Mouse (Mus musculus) c-Kit-negative CD71-positive TER-119-positive erythroid progenitor cells, embryonic 14.5 days (primary cell): ENCODE measurements around the gene Dnttip1.

ENCODE experiments used
- DNase-seq: peaks from one replicate; pipeline ENCODE4 v3.0.0-alpha.2; 2013; ENCODE audit warnings: low read depth, low spot score

The Dnttip1 gene

GRCm38 (mm10) chr2:164754105-164754504 is 8.3 kb downstream of the Dnttip1 start:
- no peak for DNase-seq

GRCm38 (mm10) chr2:164754800-164755199 is 9.0 kb downstream of the Dnttip1 start:
- DNase-seq, result no peak

DNA sequence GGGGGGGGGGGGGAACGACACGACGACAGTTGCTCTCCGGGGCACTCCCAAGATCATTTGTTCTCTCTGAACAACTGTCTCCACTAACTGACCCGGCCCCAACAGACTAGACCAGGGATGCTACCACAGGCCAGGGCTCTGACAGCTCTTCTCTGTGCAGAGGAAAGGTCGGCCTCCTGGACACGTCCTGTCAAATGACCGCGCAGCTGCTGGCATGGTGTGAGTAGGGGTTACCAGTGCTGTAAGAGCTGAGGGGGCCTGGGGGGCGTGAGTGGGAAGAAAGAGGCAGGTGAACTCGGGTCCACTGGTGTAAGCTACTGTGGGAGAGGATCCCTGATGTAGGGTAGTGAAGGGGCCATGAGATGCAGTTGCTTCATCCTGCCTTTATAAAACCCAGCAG is 12.1 kb downstream of the Dnttip1 start:
- DNase-seq, result no peak

DNA sequence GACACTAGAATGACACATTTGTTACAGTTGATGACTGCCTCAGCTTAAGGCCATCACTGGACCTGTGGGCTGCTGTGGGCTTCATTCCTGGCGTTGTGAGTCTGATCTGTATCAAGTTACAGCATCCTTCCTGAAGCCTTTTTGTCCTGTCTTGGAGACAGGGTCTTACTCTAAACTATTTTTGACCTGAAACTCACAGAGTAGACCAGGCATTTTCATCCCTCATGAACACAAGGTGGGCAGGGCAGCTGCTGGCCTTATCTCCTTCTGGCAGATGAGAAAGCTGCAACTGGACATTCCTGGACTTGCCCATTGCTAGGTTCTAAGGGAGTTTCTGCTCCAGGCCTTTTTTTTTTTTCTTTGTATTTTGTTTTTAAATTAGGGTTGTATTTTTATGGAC is 12.9 kb downstream of the Dnttip1 start:
- peak; percentile 67 for DNase-seq

GRCm38 (mm10) chr2:164760059-164760833 is 14.5 kb downstream of the Dnttip1 start:
- peak; percentile 78 for DNase-seq

DNA sequence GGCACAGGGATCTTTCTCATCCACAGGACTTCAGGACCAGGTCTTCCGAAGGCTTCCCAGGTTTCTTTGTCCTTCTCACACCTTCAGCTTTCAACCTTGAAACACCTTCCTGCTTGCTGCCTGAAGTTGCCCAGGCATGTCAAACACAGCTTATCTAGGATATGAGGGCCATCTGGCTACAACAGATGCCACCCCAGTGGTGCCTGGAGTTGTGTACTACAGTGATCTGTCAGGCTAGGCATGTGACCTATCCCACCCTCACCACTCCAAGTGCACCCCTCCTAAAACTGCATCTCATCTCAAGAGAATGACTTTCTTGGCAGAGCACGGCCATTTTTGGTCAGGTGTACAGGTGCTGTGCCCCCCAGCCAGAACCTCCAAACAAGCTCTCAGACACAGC is 15.7 kb downstream of the Dnttip1 start:
- peak; percentile 70 for DNase-seq

GRCm38 (mm10) chr2:164761971-164762370 is 16.2 kb downstream of the Dnttip1 start:
- no peak for DNase-seq

DNA sequence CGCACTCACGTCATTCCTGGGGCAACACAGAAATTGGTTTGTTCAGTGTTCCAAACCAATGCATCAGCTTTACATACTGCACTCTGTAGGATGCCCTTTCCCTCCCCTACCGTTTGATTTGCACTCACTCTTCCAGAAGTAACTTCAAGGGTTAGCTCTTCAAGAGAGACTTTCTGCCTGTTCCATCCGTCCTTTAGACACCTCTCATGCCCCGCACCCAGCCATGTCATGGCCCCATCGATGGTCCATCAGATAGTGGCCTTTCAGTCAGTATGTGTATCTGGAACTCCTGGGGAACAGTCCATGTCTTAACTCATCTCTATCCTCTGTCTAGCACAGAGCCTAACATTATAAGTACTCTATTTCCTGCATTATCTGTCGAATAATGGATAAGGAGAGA is 16.8 kb downstream of the Dnttip1 start:
- no peak for DNase-seq

DNA sequence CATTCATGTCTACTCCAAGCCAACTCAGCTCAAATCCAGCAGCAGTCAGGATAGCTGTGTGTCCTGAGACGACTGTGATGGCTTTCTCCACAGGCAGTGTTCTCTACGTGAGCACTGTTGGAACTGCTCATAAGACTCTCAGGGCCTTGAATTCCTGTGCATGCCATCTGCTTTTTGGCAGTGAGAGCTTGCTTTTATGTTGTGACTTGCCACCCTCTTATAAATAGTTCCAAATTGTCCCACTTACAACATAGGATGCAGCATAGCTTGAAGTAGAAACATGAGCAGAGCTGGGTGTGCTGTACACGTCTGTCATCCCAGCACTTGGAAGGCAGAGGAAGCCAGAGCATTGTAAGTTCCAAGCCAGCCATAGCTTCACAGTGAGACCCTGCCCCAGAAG is 20.1 kb downstream of the Dnttip1 start:
- no peak for DNase-seq

DNA sequence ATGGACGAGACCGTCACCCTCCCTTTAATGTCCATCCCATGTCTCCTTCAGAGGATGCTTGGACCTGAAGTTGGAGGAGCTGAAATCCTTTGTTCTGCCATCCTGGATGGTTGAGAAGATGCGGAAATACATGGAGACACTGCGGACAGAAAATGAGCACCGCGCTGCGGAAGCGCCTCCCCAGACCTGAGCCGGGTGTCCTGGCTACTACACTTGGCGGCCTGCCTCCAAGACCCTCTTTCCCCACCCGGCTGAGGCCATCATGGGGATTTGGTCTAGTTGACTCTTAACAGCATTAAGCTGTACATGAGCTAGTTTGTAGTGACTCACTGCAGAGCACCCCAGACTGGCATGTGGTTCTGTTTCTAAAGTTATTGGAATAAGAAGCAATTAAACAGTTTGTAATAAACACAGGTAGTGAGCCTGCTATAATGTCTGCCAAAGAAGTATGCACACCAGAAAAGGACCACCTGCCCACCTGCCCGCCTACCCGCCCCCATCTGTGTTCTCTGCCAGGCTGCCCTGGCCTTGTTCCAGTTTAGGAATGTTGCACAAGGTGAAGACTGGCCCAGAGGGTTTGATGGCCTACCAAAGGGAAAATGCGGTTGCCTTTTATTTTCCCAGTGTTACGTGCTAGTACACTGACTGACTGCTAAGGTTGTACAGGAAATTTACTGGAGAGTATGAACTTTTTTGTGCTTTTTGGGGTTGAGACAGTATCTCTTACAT is 22.2 kb downstream of the Dnttip1 start:
- DNase-seq, result no peak

DNA sequence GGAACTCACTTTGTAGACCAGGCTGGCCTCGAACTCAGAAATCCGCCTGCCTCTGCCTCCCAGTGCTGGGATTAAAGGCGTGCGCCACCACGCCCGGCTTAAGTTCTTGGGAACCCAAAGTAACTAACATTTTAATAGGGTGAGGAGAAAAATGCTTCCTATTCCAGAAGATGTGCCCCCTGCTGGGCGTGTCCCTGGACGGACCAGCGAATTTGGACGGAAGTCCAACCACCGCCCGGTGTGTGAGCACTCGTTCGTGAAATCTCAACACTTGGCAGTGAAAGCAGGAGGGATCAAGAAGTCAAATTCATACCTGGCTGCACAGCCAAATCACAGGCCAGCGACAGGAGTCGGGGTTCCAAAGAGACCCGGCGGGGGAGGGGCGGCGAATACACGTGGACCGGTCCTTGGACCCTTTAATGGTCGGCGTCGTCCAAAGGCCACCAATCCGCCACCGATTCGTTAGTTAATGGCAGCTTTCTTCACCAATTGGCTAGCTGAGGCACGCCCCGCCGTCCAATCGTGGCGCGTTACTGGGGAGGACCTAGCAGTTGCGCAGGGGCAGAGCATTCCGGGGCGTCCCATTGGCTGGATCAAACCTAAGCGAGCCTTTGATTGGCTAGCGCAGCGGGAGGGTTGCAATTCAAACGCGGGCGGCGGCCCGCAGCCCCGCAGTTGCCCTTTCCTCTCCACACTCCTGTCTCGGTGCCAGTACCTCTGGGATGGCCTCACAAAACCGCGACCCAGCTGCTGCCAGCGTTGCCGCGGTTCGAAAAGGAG is 23.7 kb downstream of the Dnttip1 start, which contains the start of gene Ube2c:
Ube2c (plus strand) TSS at position 641 of the 780 bp plus-strand sequence.
- DNase-seq, result peak; percentile 98

DNA sequence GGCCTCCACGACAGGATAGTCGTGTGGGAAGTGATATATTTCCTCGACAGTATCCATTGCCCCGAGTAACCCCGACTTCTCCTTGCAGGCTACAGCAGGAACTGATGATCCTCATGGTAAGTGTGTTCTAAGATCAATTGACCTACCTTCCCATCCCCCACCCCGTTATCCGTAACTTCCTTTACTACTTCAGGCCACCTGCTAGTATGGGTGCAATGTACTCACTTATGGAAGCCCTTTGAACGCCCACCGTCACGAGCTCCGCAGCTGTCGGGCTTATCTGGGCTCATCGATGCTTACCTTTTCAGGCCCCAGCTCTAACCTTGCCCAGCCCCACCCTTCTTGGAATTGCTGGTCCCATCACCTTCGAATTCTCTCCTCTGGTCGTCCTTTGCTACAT is 24.5 kb downstream of the Dnttip1 start:
- DNase-seq, result peak; percentile 51

DNA sequence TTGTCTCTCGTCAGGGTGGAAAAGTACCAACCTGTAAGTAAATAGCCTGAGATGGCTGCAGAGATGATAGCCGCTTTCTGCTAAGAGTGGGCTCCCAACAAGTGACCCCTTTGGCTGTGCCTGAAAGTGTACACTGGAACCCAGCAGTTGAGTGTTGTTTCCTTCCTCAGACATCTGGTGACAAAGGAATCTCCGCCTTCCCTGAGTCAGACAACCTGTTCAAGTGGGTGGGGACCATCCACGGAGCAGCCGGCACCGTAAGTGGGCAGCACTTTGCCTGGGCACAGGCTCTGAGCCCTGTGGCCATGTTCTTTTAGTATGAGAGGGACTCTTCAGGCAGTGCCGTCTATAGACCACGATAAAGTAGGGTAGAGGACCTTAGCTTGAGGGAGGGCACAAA is 25.3 kb downstream of the Dnttip1 start:
- no peak for DNase-seq

- DNase-seq, result no peak
These were observed 27.6 kb downstream of the Dnttip1 start for GRCm38 (mm10) chr2:164773229-164773988.

DNA sequence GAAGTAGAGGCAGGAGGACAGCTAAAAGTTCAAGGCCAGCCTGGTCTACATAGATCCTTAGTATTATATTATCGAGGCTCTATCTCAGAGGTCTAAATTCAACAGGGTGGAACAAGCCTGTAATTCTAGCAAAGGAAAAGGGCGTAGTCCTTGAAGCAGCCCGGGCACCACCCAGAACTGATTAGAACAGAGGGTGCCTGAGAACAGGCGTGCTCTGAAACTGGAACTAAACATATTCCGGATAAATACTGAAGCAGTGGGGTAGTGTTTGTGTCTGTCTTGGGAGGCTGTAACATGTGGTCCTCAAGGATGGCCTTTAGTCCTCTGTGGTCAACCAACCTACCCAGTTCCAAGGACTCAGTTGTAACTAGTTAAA is 28.2 kb downstream of the Dnttip1 start:
- no peak for DNase-seq

- DNase-seq, result no peak
These were observed 30.3 kb downstream of the Dnttip1 start for GRCm38 (mm10) chr2:164776130-164776529.

GRCm38 (mm10) chr2:164776801-164777200 is 31.0 kb downstream of the Dnttip1 start:
- no peak for DNase-seq

- no peak for DNase-seq
These were observed 31.6 kb downstream of the Dnttip1 start for GRCm38 (mm10) chr2:164777246-164778014.

DNA sequence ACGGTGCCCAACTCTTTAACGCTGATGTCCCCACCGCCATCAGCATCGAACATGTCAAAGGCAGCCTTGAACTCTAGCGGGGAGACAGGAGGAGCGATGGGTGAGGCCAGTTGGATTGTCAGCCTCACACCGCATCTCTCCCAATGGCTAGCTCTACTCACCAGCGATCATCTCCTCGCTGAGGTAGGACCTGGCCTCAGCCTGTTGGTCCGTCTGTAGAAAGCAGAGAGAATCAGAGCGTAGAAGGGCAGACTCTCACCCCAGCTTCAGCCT is 32.2 kb downstream of the Dnttip1 start:
- no peak for DNase-seq

GRCm38 (mm10) chr2:164778809-164779208 is 33.0 kb downstream of the Dnttip1 start:
- no peak for DNase-seq

DNA sequence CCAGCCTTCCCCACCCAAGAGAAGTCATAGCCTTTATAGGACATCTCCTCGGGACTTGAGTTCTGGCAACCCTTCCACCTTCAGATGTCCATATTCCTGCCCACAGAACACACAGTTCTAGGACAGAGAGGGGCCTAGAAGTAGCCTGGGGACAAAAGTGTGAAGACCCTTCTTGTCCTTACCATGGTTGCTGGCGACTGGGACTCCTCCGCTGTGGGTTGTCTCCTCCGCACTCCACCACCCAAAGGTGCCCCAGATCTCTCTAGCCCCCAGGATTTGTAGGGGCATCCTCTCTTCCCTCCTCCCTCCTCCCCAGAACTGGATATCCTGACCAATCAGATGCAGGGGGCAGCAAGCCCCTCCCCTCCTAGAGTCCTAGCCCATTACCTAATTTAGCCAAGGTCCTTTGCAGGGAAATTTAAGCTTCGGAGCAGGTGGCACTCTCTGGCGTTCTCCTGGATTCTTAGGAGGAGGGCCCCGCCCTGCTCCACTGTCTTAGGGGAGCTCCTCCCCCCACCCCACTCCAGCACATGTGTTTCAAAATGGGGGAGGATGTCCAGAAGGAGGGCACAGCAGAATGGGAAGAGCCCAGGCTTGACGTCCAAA is 33.8 kb downstream of the Dnttip1 start, which contains the start of gene Tnnc2:
Tnnc2 (minus strand) TSS at position 487 of the 606 bp plus-strand sequence.
- DNase-seq, result no peak
